Mouse (Mus musculus): ENCODE measurements around the gene Snrpd2.

GRCm38 (mm10) chr7:19119631-19120429, 29.7 kb upstream of the Snrpd2 start, which contains the start of gene Fbxo46:
- no peak; the same call in 1 of the 2 replicates for TF ChIP-seq CTCF (IDR thresholded peaks at IDR 0.05; ENCODE audit: borderline replicate concordance, control insufficient read depth, extremely low read depth, insufficient read depth, low read length, poor library complexity)
- TF ChIP-seq POLR2A (IDR thresholded peaks at IDR 0.05; ENCODE audit: control insufficient read depth, extremely low read depth, insufficient read depth, low read length, poor library complexity): peak; percentile 88; the same call in 1 of the 2 replicates
